Mouse (Mus musculus): Measurements from ENCODE around the gene 4933407L21Rik.

- TF ChIP-seq GATA1 (IDR thresholded peaks at IDR 0.05; ENCODE audit: borderline replicate concordance, low read length): no peak
- no peak for TF ChIP-seq FLI1 (IDR thresholded peaks at IDR 0.05; ENCODE audit: low read length)
These were observed 6.0 kb upstream of the 4933407L21Rik start for GRCm38 (mm10) chr1:85922127-85922864.
